Mouse (Mus musculus): ENCODE measurements at regions not wholly inside any gene's neighbourhood (a gene's known extent, or its start where the extent isn't known, plus 50 kb on each side); places are given as distances from the start of the nearest gene placed in this dataset.

DNA sequence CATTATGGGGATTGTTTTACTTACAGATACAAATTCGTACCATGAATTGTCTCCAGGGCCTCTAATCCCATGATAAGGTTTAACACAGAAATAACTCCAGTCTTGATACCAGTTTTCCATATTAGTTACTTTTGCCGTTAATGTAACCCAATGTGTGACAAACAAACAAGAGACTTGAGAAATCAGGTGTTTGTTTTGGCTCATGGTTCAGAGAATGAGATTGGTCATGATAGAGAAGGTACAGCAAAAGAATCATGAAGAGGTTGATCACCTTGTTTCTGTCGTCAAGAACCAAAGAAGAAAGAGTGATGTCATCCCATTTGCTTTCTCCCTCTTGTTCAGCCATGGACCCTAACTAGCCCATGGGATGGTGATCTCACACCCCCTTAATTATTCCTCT is 107.5 kb downstream of the Olig3 start:
- no peak for TF ChIP-seq POLR2A (IDR thresholded peaks at IDR 0.05; ENCODE audit: low read depth, low read length)
- TF ChIP-seq CTCF (IDR thresholded peaks at IDR 0.05; ENCODE audit: borderline replicate concordance, insufficient read depth, low read length): no peak

Data from embryonic fibroblast, embryonic 13.5 days (primary cell).